Mouse (Mus musculus): ENCODE data around the gene Olfr463.

GRCm38 (mm10) chr11:87854550-87854949, 42.6 kb downstream of the Olfr463 start:
- TF ChIP-seq CTCF (IDR thresholded peaks at IDR 0.05; ENCODE audit: insufficient read depth, low read length) (no peak), POLR2A (IDR thresholded peaks at IDR 0.05; ENCODE audit: borderline replicate concordance, extremely low read depth, low read depth, low read length) (no peak)
